Mouse (Mus musculus): ENCODE data around the gene Vcl. TPM values are rescaled to one million over a fixed set of nuclear protein-coding genes. Genes with fewer than 3 reads are reported as not detected.
A peak's percentile ranks its signal among the peaks of the same experiment; 100 is the strongest.

Vcl gene
- polyA plus RNA-seq, 2 experiments, result 64.1 to 67.4 TPM

GRCm38 (mm10) chr14:20993067-20993691, 64.0 kb downstream of the Vcl start:
- Histone ChIP-seq H3K4me2 (replicated peaks; ENCODE audit: low read depth, low read length, severe bottlenecking) (no peak overlapping the region), H3K4me1 (ENCODE audit: control insufficient read depth, insufficient read depth, low read length) (no peaks in the 10 kb centered on the region), H3K27ac (replicated peaks; ENCODE audit: low read depth, low read length) (no peak overlapping the region), H3K9ac (ENCODE audit: low read depth, low read length, severe bottlenecking) (no peak overlapping the region), H3K36me3 (ENCODE audit: control insufficient read depth, insufficient read depth, low read length) (peaks cover 18% of the 10 kb centered on the region), H3K4me3 (replicated peaks; ENCODE audit: low read length) (no peak overlapping the region), H3K27me3 (ENCODE audit: control insufficient read depth, insufficient read depth, low read length) (no peaks in the 10 kb centered on the region), H3K9me3 (ENCODE audit: control insufficient read depth, low read length) (no peaks in the 10 kb centered on the region)
- 52% methylated on average over 3 of the region's 3 CpGs for WGBS
- ATAC-seq (ENCODE audit: low FRiP score, low read depth), result no peak
- TF ChIP-seq POLR2A (IDR thresholded peaks at IDR 0.05; ENCODE audit: borderline replicate concordance, extremely low read depth, insufficient read depth, insufficient read length), result no peak
- peak; percentile 77 for DNase-seq (ENCODE audit: low spot score)

DNA sequence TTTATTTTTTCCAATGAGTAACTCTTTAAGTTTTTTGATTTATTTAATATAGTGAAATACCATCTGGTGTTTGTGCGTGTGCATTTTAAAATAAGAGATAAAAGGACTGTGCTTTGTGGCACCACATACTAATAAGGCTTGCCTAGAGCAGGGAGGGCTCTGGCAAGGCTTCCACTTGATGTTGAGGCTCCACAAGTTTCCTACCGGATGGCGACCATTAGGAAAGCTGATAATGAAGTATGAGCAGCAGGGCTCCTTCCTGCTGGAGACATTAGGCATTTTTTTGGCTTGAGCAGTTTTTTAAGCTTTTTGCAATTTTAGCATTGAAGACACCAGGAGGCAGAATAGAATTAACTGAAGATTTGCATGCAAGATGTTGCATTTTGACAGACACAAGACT, 65.3 kb downstream of the Vcl start:
- Histone ChIP-seq H3K27ac (replicated peaks; ENCODE audit: low read depth, low read length) (no peak overlapping the region), H3K9me3 (ENCODE audit: control insufficient read depth, low read length) (no peaks in the 10 kb centered on the region), H3K36me3 (ENCODE audit: control insufficient read depth, insufficient read depth, low read length) (peaks cover 24% of the 10 kb centered on the region), H3K4me3 (replicated peaks; ENCODE audit: low read length) (no peak overlapping the region), H3K9ac (ENCODE audit: low read depth, low read length, severe bottlenecking) (no peak overlapping the region), H3K27me3 (ENCODE audit: control insufficient read depth, insufficient read depth, low read length) (no peaks in the 10 kb centered on the region), H3K4me2 (replicated peaks; ENCODE audit: low read depth, low read length, severe bottlenecking) (no peak overlapping the region), H3K4me1 (ENCODE audit: control insufficient read depth, insufficient read depth, low read length) (no peaks in the 10 kb centered on the region)
- no peak for TF ChIP-seq POLR2A (IDR thresholded peaks at IDR 0.05; ENCODE audit: borderline replicate concordance, extremely low read depth, insufficient read depth, insufficient read length)
- WGBS, result 58% methylated on average over 3 of the region's 3 CpGs
- DNase-seq (ENCODE audit: low spot score), result no peak
- no peak for ATAC-seq (ENCODE audit: low FRiP score, low read depth)

- Histone ChIP-seq H3K27ac (replicated peaks; ENCODE audit: low read depth, low read length) (no peak overlapping the region), H3K9ac (ENCODE audit: low read depth, low read length, severe bottlenecking) (no peak overlapping the region), H3K27me3 (ENCODE audit: control insufficient read depth, insufficient read depth, low read length) (no peaks in the 10 kb centered on the region), H3K4me2 (replicated peaks; ENCODE audit: low read depth, low read length, severe bottlenecking) (no peak overlapping the region), H3K36me3 (ENCODE audit: control insufficient read depth, insufficient read depth, low read length) (peaks cover 24% of the 10 kb centered on the region), H3K4me3 (replicated peaks; ENCODE audit: low read length) (no peak overlapping the region), H3K9me3 (ENCODE audit: control insufficient read depth, low read length) (no peaks in the 10 kb centered on the region), H3K4me1 (ENCODE audit: control insufficient read depth, insufficient read depth, low read length) (no peaks in the 10 kb centered on the region)
- 96% methylated on average over 2 of the region's 2 CpGs for WGBS
- DNase-seq (ENCODE audit: low spot score) (no peak), ATAC-seq (ENCODE audit: low FRiP score, low read depth) (no peak)
- no peak for TF ChIP-seq POLR2A (IDR thresholded peaks at IDR 0.05; ENCODE audit: borderline replicate concordance, extremely low read depth, insufficient read depth, insufficient read length)
Observed at GRCm38 (mm10) chr14:20995497-20995896, 66.3 kb downstream of the Vcl start.

DNA sequence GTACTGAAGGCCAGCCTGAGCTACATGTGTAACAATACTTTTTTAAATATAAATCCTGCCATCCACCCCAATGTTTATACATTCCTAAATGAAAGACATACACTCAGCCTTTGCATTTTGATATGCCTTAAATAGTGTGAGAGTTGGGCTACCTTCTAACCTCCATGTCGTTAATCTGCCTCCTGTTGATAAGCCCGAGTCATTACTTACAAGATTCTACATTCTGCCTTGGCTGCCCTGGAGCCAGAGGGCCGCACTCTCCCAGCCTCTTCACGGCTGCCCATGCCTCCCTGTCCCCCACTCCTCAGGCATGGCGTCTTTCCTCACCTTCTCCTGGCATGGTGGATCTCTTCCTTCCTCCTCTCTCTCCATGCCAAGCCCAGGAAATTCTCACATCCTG, 67.2 kb downstream of the Vcl start:
- Histone ChIP-seq H3K9ac (ENCODE audit: low read depth, low read length, severe bottlenecking) (no peak overlapping the region), H3K4me2 (replicated peaks; ENCODE audit: low read depth, low read length, severe bottlenecking) (no peak overlapping the region), H3K4me1 (ENCODE audit: control insufficient read depth, insufficient read depth, low read length) (no peaks in the 10 kb centered on the region), H3K9me3 (ENCODE audit: control insufficient read depth, low read length) (no peaks in the 10 kb centered on the region), H3K27me3 (ENCODE audit: control insufficient read depth, insufficient read depth, low read length) (no peaks in the 10 kb centered on the region), H3K36me3 (ENCODE audit: control insufficient read depth, insufficient read depth, low read length) (peaks cover 29% of the 10 kb centered on the region), H3K27ac (replicated peaks; ENCODE audit: low read depth, low read length) (no peak overlapping the region), H3K4me3 (replicated peaks; ENCODE audit: low read length) (no peak overlapping the region)
- TF ChIP-seq POLR2A (IDR thresholded peaks at IDR 0.05; ENCODE audit: borderline replicate concordance, extremely low read depth, insufficient read depth, insufficient read length), result no peak
- 65% methylated on average over 5 of the region's 5 CpGs for WGBS
- ATAC-seq (ENCODE audit: low FRiP score, low read depth) (no peak), DNase-seq (ENCODE audit: low spot score) (no peak)

GRCm38 (mm10) chr14:20997548-20997947, 68.3 kb downstream of the Vcl start:
- Histone ChIP-seq H3K27ac (replicated peaks; ENCODE audit: low read depth, low read length) (no peak overlapping the region), H3K9me3 (ENCODE audit: control insufficient read depth, low read length) (no peaks in the 10 kb centered on the region), H3K4me3 (replicated peaks; ENCODE audit: low read length) (no peak overlapping the region), H3K36me3 (ENCODE audit: control insufficient read depth, insufficient read depth, low read length) (peaks cover 26% of the 10 kb centered on the region), H3K4me1 (ENCODE audit: control insufficient read depth, insufficient read depth, low read length) (no peaks in the 10 kb centered on the region), H3K9ac (ENCODE audit: low read depth, low read length, severe bottlenecking) (no peak overlapping the region), H3K27me3 (ENCODE audit: control insufficient read depth, insufficient read depth, low read length) (no peaks in the 10 kb centered on the region), H3K4me2 (replicated peaks; ENCODE audit: low read depth, low read length, severe bottlenecking) (no peak overlapping the region)
- no peak for ATAC-seq (ENCODE audit: low FRiP score, low read depth)
- TF ChIP-seq POLR2A (IDR thresholded peaks at IDR 0.05; ENCODE audit: borderline replicate concordance, extremely low read depth, insufficient read depth, insufficient read length), result no peak
- no peak for DNase-seq (ENCODE audit: low spot score)
- WGBS, result 80% methylated on average over 3 of the region's 3 CpGs

All from limb, embryonic 14.5 days (tissue).